Mouse (Mus musculus): ENCODE results near the gene Adgrl2. TPM values are rescaled to one million over a fixed set of nuclear protein-coding genes. Genes with fewer than 3 reads are reported as not detected.

Gene Adgrl2
- polyA plus RNA-seq, 1 experiment from 2014 or later: 83.2 TPM

DNA sequence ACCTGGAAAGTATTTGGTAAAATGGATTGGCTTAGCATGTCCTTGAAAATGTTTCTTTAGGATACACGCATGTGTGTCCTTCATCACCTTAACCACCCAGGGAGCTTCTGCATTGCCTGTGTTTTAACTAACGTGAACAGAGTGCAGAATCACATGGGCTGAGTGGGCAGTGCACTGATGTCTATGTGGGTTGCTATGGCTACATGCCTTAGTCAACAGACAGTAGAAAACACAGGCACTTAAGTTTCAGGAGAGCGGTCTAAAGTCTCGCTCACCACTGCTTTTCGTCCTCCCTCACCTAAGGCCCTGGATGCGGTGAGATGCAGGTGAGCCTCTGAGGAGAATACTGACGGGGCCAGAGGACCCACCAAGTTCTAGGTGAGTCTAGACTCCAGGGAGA lies 147.8 kb downstream of the Adgrl2 start:
- Histone ChIP-seq H3K9ac (no peak overlapping the region), H3K27me3 (ENCODE audit: insufficient read depth, low read length) (no peaks in the 10 kb centered on the region), H3K36me3 (ENCODE audit: insufficient read depth) (peaks cover 52% of the 10 kb centered on the region), H3K9me3 (ENCODE audit: low read depth, low read length) (no peaks in the 10 kb centered on the region), H3K4me3 (ENCODE audit: low read depth, low read length) (no peak overlapping the region), H3K4me1 (ENCODE audit: insufficient read depth) (no peaks in the 10 kb centered on the region), H3K4me2 (no peak overlapping the region), H3K27ac (ENCODE audit: low read depth) (no peak overlapping the region)
- ATAC-seq (ENCODE audit: insufficient read depth) (no peak), DNase-seq (no peak)
- whole genome bisulfite sequencing: 69% methylated on average over 7 of the region's 7 CpGs
- TF ChIP-seq CTCF (IDR thresholded peaks at IDR 0.05; ENCODE audit: low read depth): no peak

DNA sequence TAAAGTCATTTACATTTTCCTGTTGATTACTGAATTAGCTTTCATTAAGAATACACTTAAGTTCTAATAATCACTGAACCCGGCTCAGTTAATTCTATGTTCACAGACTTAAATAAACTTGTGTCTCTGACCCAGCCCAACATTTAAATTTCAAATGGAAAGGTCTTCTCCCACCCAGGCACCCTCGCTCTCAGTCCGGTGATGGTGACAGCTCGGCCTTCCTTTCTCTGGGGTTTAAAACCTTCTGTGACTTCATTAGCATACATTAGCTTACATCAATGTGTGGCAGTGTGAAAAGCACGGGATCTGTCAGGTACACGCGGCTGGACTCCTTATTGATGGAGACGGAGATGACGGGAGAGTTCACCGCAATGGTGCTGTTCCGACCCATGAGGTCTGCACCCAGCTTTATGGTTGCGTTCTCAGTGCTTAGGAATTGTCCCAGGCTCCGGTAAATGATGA lies 151.5 kb downstream of the Adgrl2 start:
- no peaks in the 10 kb centered on the region for H3K4me1 ChIP-seq (ENCODE audit: insufficient read depth)
- no peak overlapping the region for H3K4me3 ChIP-seq (ENCODE audit: low read depth, low read length)
- no peak overlapping the region for H3K9ac ChIP-seq
- no peak for TF ChIP-seq CTCF (IDR thresholded peaks at IDR 0.05; ENCODE audit: low read depth)
- H3K9me3 ChIP-seq (ENCODE audit: low read depth, low read length): no peaks in the 10 kb centered on the region
- no peak overlapping the region for H3K27ac ChIP-seq (ENCODE audit: low read depth)
- ATAC-seq (ENCODE audit: insufficient read depth) (no peak), DNase-seq (no peak)
- H3K4me2 ChIP-seq: no peak overlapping the region
- peaks cover 58% of the 10 kb centered on the region for H3K36me3 ChIP-seq (ENCODE audit: insufficient read depth)
- 90% methylated on average over 13 of the region's 13 CpGs for whole genome bisulfite sequencing
- H3K27me3 ChIP-seq (ENCODE audit: insufficient read depth, low read length): no peaks in the 10 kb centered on the region

DNA sequence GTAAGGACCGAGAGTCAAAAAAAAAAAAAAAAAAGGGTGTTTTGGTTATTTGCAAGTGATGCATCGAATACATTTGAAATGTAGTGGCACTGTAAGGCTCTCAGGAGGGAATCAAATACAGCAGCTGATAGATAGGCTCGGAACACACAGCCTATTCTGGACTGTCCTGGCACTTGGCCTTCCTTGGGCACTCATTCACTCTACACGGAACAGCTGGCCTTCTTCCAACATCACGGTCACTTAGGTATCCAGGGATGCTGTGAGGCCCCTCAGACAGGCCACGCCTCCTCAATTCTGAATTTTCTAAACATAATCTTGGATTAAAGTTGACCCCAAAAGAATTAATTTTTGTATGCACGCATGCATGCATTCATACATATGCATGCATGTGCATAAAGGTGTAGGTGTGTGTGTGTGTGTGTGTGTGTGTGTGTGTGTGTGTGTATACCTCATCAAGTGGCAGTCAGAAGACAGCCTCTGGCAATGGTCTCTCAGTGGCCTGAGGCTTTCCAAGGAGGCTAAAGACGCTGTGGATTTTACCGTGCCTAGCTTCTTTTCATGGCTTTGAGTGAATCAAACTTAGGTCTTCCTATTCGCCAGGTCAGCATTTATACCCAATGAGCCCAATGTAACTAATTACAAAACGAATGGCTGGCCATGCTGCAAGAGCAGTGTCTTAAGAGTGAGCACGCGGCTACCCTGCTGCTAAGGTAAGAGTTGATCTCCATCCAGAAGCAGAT lies 152.1 kb downstream of the Adgrl2 start:
- 76% methylated on average over 13 of the region's 13 CpGs for WGBS
- peaks cover 64% of the 10 kb centered on the region for H3K36me3 ChIP-seq (ENCODE audit: insufficient read depth)

DNA sequence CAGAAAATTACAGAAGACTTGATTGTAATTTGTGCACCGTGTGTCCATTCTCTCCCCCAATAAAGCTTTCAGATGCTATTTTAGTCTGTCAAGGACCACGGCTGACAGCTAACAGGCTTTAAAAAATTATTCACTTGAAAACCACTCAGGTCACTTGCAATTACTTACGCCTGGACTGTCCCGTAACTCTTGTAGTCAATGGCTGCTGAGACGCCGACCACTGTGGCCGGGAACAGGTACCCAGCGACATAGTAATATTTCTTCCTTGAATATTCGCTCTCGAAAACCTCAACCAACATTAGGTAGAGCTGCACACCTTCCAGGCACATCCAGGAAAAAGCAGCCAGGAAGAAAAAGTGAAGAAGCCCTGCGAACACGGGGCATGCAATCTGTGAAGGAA lies 155.2 kb downstream of the Adgrl2 start:
- Histone ChIP-seq H3K9ac (no peak overlapping the region), H3K27ac (ENCODE audit: low read depth) (no peak overlapping the region), H3K27me3 (ENCODE audit: insufficient read depth, low read length) (no peaks in the 10 kb centered on the region), H3K9me3 (ENCODE audit: low read depth, low read length) (no peaks in the 10 kb centered on the region), H3K4me3 (ENCODE audit: low read depth, low read length) (no peak overlapping the region), H3K4me2 (no peak overlapping the region), H3K36me3 (ENCODE audit: insufficient read depth) (peaks cover 80% of the 10 kb centered on the region), H3K4me1 (ENCODE audit: insufficient read depth) (no peaks in the 10 kb centered on the region)
- ATAC-seq (ENCODE audit: insufficient read depth): no peak
- no peak for TF ChIP-seq CTCF (IDR thresholded peaks at IDR 0.05; ENCODE audit: low read depth)
- 93% methylated on average over 12 of the region's 12 CpGs for WGBS
- no peak for DNase-seq

More for the DNA sequence above, 152.1 kb downstream of the Adgrl2 start:
- H3K4me2 ChIP-seq: no peak overlapping the region
- TF ChIP-seq CTCF (IDR thresholded peaks at IDR 0.05; ENCODE audit: low read depth): no peak
- H3K27ac ChIP-seq (ENCODE audit: low read depth): no peak overlapping the region
- H3K27me3 ChIP-seq (ENCODE audit: insufficient read depth, low read length): no peaks in the 10 kb centered on the region
- H3K9ac ChIP-seq: no peak overlapping the region
- no peak for ATAC-seq (ENCODE audit: insufficient read depth)
- no peak for DNase-seq
- H3K9me3 ChIP-seq (ENCODE audit: low read depth, low read length): no peaks in the 10 kb centered on the region
- no peak overlapping the region for H3K4me3 ChIP-seq (ENCODE audit: low read depth, low read length)
- H3K4me1 ChIP-seq (ENCODE audit: insufficient read depth): no peaks in the 10 kb centered on the region

DNA sequence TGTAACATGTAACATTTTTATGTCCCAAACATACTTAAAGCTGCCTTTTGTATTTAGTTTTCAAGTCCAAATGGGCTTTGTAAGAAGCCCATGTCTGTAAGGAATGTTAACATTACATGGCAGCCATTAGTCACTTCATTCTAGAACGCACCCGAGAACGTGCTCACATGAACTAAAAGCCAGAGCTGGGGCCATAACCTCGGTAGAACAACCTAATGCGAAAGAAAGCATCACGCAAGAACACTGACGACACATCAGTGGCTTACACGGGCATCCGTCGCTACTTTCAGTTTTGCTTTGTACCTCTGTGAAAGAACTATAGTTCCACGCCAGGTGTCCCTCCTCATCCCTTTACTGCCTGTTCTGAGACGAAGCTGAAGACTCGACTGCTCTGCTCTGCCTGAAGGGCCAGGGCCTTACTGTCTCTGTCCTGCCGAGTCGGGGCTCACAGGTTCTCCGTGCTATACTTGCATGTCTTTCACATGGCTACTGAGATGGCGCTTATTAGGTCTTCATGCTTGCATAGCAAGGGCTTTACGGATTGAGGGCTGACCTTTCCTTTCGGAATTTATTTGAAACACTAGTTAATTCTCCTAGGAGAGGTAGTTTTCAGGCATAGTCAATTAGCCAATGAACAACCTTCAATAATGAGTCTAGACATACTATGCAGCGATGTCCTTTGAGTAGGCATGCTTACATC lies 157.1 kb downstream of the Adgrl2 start:
- H3K4me3 ChIP-seq (ENCODE audit: low read depth, low read length): no peak overlapping the region
- no peak overlapping the region for H3K9ac ChIP-seq
- no peaks in the 10 kb centered on the region for H3K27me3 ChIP-seq (ENCODE audit: insufficient read depth, low read length)
- no peak overlapping the region for H3K4me2 ChIP-seq
- no peak for TF ChIP-seq CTCF (IDR thresholded peaks at IDR 0.05; ENCODE audit: low read depth)
- WGBS: 92% methylated on average over 20 of the region's 20 CpGs
- H3K36me3 ChIP-seq (ENCODE audit: insufficient read depth): peaks cover 80% of the 10 kb centered on the region
- no peaks in the 10 kb centered on the region for H3K4me1 ChIP-seq (ENCODE audit: insufficient read depth)
- H3K27ac ChIP-seq (ENCODE audit: low read depth): no peak overlapping the region
- H3K9me3 ChIP-seq (ENCODE audit: low read depth, low read length): no peaks in the 10 kb centered on the region
- ATAC-seq (ENCODE audit: insufficient read depth): no peak
- DNase-seq: no peak

DNA sequence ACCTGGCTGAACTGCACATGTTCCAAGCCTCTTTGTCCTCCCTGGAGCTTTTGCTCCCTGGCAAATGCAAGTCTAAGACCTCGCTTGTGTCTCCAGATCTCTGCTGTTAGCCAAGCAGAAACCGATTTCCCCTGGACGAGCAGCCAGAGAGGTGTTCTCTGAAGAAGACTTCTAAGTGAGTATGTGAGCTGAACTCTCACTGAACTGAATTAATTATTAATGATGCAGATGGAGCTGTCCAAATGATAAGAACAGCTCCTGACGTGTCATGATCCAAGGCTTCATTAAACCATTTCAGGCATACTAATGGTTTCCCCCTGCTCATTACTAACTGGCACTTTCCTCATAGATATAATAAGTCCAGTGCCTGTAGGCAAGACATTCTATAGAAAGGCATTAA lies 158.4 kb downstream of the Adgrl2 start:
- H3K4me1 ChIP-seq (ENCODE audit: insufficient read depth): no peaks in the 10 kb centered on the region
- H3K9me3 ChIP-seq (ENCODE audit: low read depth, low read length): no peaks in the 10 kb centered on the region

DNA sequence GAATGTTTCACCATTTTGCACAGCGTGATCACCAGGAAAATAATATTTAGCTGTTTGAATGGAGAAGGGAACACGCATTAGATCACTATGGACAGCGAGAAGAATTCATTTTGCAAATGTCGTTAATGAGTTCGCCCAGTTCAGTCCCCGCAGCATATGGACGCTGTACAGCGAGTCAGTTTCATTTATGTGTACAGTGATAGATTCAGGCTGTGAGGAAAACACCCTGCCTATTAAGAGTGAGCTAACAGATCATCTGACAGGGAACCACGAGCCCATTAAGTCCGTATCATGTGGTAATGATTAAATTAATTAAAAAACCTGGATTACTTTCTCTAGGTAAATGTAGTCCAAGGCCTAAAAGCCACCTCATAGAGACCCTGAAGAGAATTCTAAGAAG lies 161.8 kb downstream of the Adgrl2 start:
- H3K36me3 ChIP-seq (ENCODE audit: insufficient read depth): peaks cover 69% of the 10 kb centered on the region
- H3K9ac ChIP-seq: no peak overlapping the region
- no peak overlapping the region for H3K4me2 ChIP-seq
- H3K9me3 ChIP-seq (ENCODE audit: low read depth, low read length): no peaks in the 10 kb centered on the region
- H3K27me3 ChIP-seq (ENCODE audit: insufficient read depth, low read length): no peaks in the 10 kb centered on the region
- ATAC-seq (ENCODE audit: insufficient read depth) (no peak), DNase-seq (no peak)
- no peak overlapping the region for H3K4me3 ChIP-seq (ENCODE audit: low read depth, low read length)
- 82% methylated on average over 10 of the region's 10 CpGs for WGBS
- H3K4me1 ChIP-seq (ENCODE audit: insufficient read depth): no peaks in the 10 kb centered on the region
- no peak for TF ChIP-seq CTCF (IDR thresholded peaks at IDR 0.05; ENCODE audit: low read depth)
- H3K27ac ChIP-seq (ENCODE audit: low read depth): no peak overlapping the region

More for the DNA sequence above, 158.4 kb downstream of the Adgrl2 start:
- DNase-seq (no peak), ATAC-seq (ENCODE audit: insufficient read depth) (no peak)
- no peak overlapping the region for H3K4me2 ChIP-seq
- 60% methylated on average over 4 of the region's 4 CpGs for WGBS
- no peak overlapping the region for H3K27ac ChIP-seq (ENCODE audit: low read depth)
- no peak overlapping the region for H3K4me3 ChIP-seq (ENCODE audit: low read depth, low read length)
- H3K27me3 ChIP-seq (ENCODE audit: insufficient read depth, low read length): no peaks in the 10 kb centered on the region
- H3K9ac ChIP-seq: no peak overlapping the region
- no peak for TF ChIP-seq CTCF (IDR thresholded peaks at IDR 0.05; ENCODE audit: low read depth)
- H3K36me3 ChIP-seq (ENCODE audit: insufficient read depth): peaks cover 73% of the 10 kb centered on the region
